Mouse (Mus musculus) liver, postnatal 0 days (tissue): Measurements from ENCODE around the gene Ctcf.

Source experiments
- CTCF ChIP-seq: sonication (generic); IDR thresholded peaks from 2 replicates; pipeline ENCODE4 v1.5.1; 2016; ENCODE audit warnings: antibody characterized with exemption, low read depth
- EP300 ChIP-seq: IDR thresholded peaks from 2 replicates; pipeline ENCODE4 v1.6.1; 2016; ENCODE audit warnings: antibody characterized with exemption, low read depth, mild to moderate bottlenecking

GRCm38 (mm10) chr8:105620211-105620610, 16.2 kb upstream of the Ctcf start:
- TF ChIP-seq EP300 (no peak), CTCF (no peak)
